Mouse (Mus musculus) cerebellum, adult 2 months (tissue): ENCODE results near the gene Inpp5a. TPM values are rescaled to one million over a fixed set of nuclear protein-coding genes. Genes with fewer than 3 reads are reported as not detected.
A peak's percentile ranks its signal among the peaks of the same experiment; 100 is the strongest.

ENCODE experiments used
- DNase-seq, 2 experiments: peaks; one replicate each; pipeline ENCODE4 v3.0.0; 2021
- H3K27ac ChIP-seq: fragments of 200-500 bp; 2 replicates; pipeline ENCODE4 v1.5.1; 2012; ENCODE audit warnings: low read length, control low read depth, inconsistent platforms; ENCODE audit not compliant: insufficient read depth
- H3K27me3 ChIP-seq: fragments of 200-500 bp; 2 replicates; pipeline ENCODE4 v1.6.1; 2012; ENCODE audit warnings: inconsistent platforms, mild to moderate bottlenecking, low read length, moderate library complexity; ENCODE audit not compliant: control insufficient read depth, insufficient read depth
- H3K4me1 ChIP-seq: fragments of 200-500 bp; 2 replicates; pipeline ENCODE4 v1.6.1; 2011; ENCODE audit warnings: low read length; ENCODE audit not compliant: control insufficient read depth, insufficient read depth
- H3K4me3 ChIP-seq: fragments of 200-500 bp; replicated peaks from 2 replicates; pipeline ENCODE3; 2011; ENCODE audit warnings: mild to moderate bottlenecking, low read depth, low read length, control low read depth; ENCODE audit not compliant: insufficient read depth
- CTCF ChIP-seq: fragments of 200-500 bp; IDR thresholded peaks from 2 replicates; pipeline ENCODE4 v1.5.1; 2011; ENCODE audit warnings: low read depth, mild to moderate bottlenecking, control low read depth, low read length, moderate library complexity, borderline replicate concordance; ENCODE audit not compliant: insufficient read depth
- POLR2A ChIP-seq: fragments of 200-500 bp; IDR thresholded peaks from 2 replicates; pipeline ENCODE4 v1.6.1; 2011; ENCODE audit warnings: low read length, control low read depth, borderline replicate concordance; ENCODE audit not compliant: insufficient read depth
- WGBS: fragments of 180-500 bp; shearing (Covaris S2); methylation state at CpG from one replicate; pipeline ENCODE4 v1.1.7; 2018; 5-methylcytosine and 5-hydroxymethylcytosine counted together
- polyA plus RNA-seq: library from polyadenylated mRNA; depleted of rRNA; stranded (reverse); fragments of >200 nt; gene quantifications from 2 replicates; pipeline ENCODE4 v1.2.3, GENCODE M21; 2012

Inpp5a gene
- polyA plus RNA-seq, 1 experiment, result 164 TPM

DNA sequence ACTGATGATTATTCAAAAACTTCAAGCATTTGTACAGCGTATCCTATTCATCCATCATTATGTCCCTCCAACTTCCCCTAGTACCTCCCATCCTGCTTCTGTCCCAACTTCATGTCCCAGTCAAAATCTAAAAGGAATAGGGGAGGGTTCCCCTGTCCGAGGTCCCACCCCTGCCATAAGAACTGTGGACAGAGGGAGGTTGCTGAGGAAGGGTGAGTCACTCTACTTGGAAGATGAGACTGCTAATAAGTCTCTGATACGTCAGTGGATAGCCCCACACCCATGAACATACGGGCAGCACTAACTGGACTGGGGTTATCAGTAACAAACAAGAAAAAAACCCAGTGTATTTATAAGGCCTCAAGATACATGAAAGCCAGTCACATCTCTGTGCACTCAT lies 29.0 kb upstream of the Inpp5a start:
- no peak for DNase-seq
- H3K4me1 ChIP-seq, result peaks cover 18% of the 10 kb centered on the region
- TF ChIP-seq POLR2A, result no peak
- TF ChIP-seq CTCF, result no peak
- no peak overlapping the region for H3K4me3 ChIP-seq
- H3K27ac ChIP-seq, result no peak overlapping the region
- H3K27me3 ChIP-seq, result no peaks in the 10 kb centered on the region
- WGBS, result 97% methylated on average over 4 of the region's 4 CpGs

DNA sequence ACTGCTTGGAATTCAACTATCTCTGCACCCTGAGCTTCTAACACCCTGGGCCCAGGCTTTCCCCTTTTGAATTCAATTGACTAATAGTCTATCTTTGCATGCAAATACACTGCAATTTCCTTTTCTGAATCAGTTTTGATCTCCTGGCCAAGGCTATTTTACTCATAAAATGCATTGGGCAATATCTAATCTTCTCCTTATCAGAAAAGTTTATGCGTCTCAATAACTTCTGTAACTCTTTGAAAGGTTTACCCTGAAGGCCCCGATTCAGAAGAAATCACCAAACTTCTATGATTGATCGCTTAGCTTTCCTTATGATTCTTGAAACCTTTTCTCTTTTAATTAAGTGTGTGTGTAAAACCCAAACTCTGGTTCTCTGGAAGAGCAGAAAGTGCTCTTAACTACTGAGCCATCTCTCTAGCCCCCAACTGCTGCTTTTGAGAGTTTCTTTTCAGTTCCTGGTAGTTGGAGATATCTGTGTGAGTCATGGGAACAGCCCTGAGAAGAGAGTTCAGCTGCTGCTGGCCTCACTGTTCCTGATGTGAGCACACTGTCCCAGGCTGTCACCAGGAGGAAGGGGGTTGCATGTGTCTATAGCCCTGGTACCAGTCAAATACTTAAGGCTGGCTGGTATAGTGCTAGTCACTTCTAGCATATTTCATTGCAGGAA lies 27.9 kb upstream of the Inpp5a start:
- no peaks in the 10 kb centered on the region for H3K27me3 ChIP-seq
- H3K4me1 ChIP-seq, result peaks cover 20% of the 10 kb centered on the region
- TF ChIP-seq POLR2A (no peak), CTCF (no peak)
- no peak overlapping the region for H3K27ac ChIP-seq
- H3K4me3 ChIP-seq, result no peak overlapping the region
- DNase-seq, result no peak
- WGBS, result 98% methylated on average over 3 of the region's 3 CpGs

DNA sequence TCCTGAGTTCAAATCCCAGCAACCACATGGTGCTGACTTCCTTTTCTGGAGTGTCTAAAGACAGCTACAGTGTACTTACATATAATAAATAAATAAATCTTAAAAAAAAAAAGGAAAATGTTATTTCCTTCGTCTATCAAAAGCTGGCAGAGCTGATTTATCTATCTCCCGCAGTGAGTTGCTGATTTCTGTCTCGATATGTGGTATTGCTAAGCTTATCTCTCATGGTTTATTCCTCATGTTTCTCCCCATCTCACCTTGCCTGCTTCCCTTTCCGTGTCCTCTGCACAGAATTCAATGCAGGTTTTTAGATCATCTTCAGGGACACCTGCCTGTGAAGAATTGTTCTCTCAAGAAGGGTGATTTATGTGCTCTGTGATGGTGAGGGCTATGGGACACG lies 27.1 kb upstream of the Inpp5a start:
- 94% methylated on average over 5 of the region's 5 CpGs for WGBS
- no peak for DNase-seq
- TF ChIP-seq POLR2A (no peak), CTCF (no peak)

DNA sequence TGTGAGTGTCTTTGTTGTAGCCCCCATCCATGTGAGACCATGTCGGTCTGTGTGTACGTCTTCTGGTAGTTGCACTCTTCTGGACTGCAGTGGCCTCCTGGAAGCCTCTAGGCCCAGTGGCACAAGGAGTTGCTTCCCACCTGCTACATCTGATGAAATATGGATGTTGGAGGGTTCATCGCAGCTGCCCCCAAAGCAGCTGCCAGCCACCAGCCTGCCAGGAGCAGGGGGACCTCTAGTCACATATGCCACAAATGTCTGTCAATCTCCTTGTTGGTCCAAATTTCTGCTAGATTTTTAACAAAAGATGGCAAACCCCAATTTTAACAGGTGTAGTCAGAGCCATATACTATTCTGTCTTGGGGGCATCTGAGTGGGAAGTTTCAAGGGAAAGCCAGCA lies 26.4 kb upstream of the Inpp5a start:
- TF ChIP-seq POLR2A, result no peak
- TF ChIP-seq CTCF, result no peak
- Histone ChIP-seq H3K4me1 (peaks cover 20% of the 10 kb centered on the region), H3K4me3 (no peak overlapping the region), H3K27me3 (no peaks in the 10 kb centered on the region), H3K27ac (no peak overlapping the region)
- 89% methylated on average over 3 of the region's 3 CpGs for WGBS
- DNase-seq, result no peak

More for the DNA sequence above, 27.1 kb upstream of the Inpp5a start:
- no peak overlapping the region for H3K4me3 ChIP-seq
- peaks cover 20% of the 10 kb centered on the region for H3K4me1 ChIP-seq
- no peak overlapping the region for H3K27ac ChIP-seq
- no peaks in the 10 kb centered on the region for H3K27me3 ChIP-seq

DNA sequence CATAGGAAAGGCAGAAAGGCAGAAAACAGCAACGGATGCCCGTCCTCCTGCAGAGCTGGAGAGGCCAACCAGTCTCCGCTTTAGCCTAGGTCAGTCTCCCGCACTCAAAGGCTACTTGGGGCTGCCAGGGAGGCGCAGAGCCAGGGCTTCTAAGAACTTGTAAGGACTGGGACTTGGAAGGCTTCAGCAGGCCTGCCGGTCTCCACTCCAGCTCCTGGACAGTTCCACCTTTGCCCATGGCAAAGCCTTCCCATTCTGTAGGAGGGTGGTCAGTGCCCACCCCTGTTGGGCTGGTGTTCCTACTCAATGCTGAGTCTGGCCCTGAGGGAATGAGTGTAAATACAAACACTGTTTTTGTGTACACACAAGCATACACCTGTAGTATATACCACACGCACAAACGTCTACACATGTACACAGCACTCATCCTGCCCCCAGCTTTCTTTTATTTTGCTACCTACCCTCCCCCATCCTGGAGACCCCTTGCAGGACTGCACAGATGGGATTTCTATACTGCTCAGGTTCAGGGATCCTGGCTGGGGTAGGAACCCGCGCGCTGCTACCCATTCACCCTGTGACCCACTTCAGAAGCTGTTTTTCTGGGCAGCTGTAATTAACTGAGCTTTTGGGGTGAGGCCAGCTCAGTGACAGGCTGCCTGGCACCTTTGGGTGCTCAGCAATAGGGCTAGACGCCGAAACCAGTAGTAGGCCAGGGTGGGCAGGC lies 25.5 kb upstream of the Inpp5a start:
- Histone ChIP-seq H3K4me3 (no peak overlapping the region), H3K27ac (peak overlapping the region; percentile 80), H3K4me1 (peaks cover 26% of the 10 kb centered on the region), H3K27me3 (no peaks in the 10 kb centered on the region)
- DNase-seq, result peak; percentile 30 to 48
- TF ChIP-seq CTCF, result no peak
- WGBS, result 40% methylated on average over 13 of the region's 13 CpGs

DNA sequence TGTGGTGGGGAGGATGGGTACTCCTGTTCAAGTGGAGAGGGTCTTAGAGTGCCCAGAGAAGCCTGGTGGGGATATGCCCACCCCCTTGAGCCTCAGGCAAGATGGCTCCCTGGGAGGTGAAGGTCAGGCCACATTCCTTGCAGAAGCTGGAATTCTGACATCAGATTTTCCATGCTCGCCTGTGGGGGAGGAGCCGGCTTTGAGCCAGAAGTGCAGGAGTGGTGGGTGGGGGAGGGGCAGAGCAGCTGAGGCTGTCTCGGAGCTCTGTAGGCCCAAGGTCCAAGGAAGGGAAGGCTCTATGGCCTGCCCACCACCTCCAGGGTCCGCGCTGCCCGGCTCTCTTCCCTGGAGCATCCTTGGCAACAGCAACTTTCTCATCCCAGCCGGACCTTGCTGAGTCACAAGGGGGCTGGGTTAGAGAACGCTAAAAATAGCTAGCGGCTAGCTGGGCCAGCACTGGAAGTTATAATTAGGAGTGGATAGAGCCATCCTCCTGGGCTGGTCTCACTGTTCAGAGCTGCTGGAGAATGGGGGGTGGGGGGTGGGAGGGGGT lies 24.8 kb upstream of the Inpp5a start:
- Histone ChIP-seq H3K4me1 (peaks cover 29% of the 10 kb centered on the region), H3K27me3 (no peaks in the 10 kb centered on the region), H3K27ac (peak overlapping the region; percentile 80), H3K4me3 (peak overlapping the region; percentile 20)
- 2% methylated on average over 9 of the region's 9 CpGs for WGBS
- peak; percentile 82 to 91 for DNase-seq
- no peak for TF ChIP-seq CTCF
- TF ChIP-seq POLR2A, result no peak; the same call in 1 of the 2 replicates

DNA sequence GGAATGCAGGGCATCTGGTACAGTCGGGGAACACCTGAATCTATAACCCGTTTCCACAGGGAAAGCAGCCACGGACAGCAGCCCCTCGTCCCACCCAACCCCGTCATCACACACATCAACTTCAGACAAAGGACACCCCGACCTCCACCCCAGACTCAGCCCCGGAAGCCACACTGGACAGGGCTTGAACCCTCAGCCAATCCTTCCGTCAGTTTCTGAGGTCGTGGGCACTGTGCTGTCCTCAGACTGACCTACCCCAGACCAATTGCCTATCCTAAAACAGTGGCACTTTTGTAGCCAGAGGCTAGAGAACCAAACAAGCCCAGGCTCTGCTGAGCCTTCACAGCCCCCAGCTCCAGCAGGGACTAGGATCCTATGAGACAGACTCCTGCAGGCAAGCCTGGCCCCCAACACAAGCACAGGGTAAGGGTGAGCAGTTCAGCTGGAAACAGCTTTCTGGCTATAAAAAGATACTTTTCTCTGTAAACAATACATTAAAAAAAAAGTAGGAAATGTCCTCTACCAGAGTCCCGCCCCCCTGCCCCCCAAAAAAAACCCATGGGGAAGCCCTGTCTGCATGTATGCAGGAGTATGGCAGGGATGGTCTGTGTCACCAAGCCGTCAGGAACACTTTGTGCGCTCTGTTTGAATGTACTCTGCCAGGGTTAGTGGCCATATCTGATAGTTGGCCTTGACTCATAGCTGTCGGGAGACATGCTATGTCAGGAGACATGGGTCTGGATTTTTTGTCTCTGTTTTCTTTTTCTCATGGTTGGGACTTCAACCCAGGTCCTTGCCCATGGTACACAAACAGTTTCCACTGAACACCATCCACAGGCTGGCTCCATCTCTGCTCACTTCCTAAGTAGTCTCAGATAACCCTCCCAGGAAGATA lies 23.7 kb upstream of the Inpp5a start:
- Histone ChIP-seq H3K27ac (peak overlapping the region; percentile 34; the same call in 1 of the 2 replicates), H3K27me3 (no peaks in the 10 kb centered on the region), H3K4me1 (peaks cover 33% of the 10 kb centered on the region), H3K4me3 (no peak overlapping the region)
- no peak for TF ChIP-seq CTCF
- no peak for TF ChIP-seq POLR2A
- peak in 1 of 2 experiments; percentile 23 for DNase-seq
- WGBS, result 79% methylated on average over 13 of the region's 13 CpGs

DNA sequence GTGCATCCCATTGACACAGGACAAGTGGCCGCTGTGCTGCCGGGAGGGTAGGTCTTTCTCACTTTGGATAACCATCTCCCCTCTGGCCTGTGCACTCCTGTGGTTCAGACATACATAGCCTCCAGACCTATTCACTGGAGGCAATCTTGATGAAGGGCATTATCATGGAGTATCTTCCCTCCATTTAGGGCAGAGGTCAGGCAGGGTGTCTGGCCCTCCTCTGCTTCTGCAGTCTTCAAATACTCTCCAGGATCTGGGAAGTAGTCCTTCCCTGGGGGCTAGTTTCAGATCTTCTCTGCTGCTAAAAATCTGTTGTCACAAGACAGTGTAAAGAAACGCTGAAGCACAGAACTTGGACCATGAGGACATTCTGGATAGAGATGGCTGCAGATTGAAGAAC lies 22.8 kb upstream of the Inpp5a start:
- Histone ChIP-seq H3K4me1 (peaks cover 33% of the 10 kb centered on the region), H3K4me3 (no peak overlapping the region), H3K27ac (no peak overlapping the region), H3K27me3 (no peaks in the 10 kb centered on the region)
- TF ChIP-seq POLR2A (no peak), CTCF (no peak)
- WGBS, result 95% methylated on average over 3 of the region's 3 CpGs
- DNase-seq, result no peak
